19 mouse cellular contexts compared by ENCODE assay signal in genomic region chr11:118243627-118244261, GRCm38 (mm10). TPM values are rescaled to one million over a fixed set of nuclear protein-coding genes. Genes with fewer than 3 reads are reported as not detected.
A peak's percentile ranks its signal among the peaks of the same experiment; 100 is the strongest.
DNase-seq lines count a peak whose midpoint lies in the region; ATAC-seq and TF ChIP-seq lines count a peak whose summit lies in the region.
"Had no signal": no experiment of that assay in that cellular context is flagged by ENCODE, and none has a peak within 500 bp of the region (broad histone marks: within the 10 kb centered on the region; RNA-seq: fewer than 3 reads in every experiment).

No protein-coding gene starts in this region.

- no peak for TF ChIP-seq CTCF in stomach, postnatal 0 days (IDR thresholded peaks at IDR 0.05; ENCODE audit: low read depth)
- no peak for TF ChIP-seq CTCF in layer of hippocampus, adult 2 months (conservative IDR thresholded peaks at IDR 0.05)

- H3K4me1 ChIP-seq in midbrain, embryonic 11.5 days (ENCODE audit: control insufficient read depth, insufficient read depth, low read length) = peaks cover 21% of the 10 kb centered on the region
- peaks cover 53% of the 10 kb centered on the region for H3K4me1 ChIP-seq in midbrain, embryonic 10.5 days
- H3K4me1 ChIP-seq in brown adipose tissue, adult 24 weeks (ENCODE audit: control insufficient read depth, insufficient read depth, insufficient read length, low read length) = peaks cover 53% of the 10 kb centered on the region
- peaks cover 7% of the 10 kb centered on the region for H3K4me1 ChIP-seq in stomach, postnatal 0 days (replicated peaks; ENCODE audit: control insufficient read depth, insufficient read depth)

- no peak for TF ChIP-seq EP300 in stomach, postnatal 0 days (optimal IDR thresholded peaks at IDR 0.05)

- H3K4me3 ChIP-seq in midbrain, embryonic 11.5 days (ENCODE audit: low read depth, low read length) = no peak overlapping the region
- no peak overlapping the region for H3K4me3 ChIP-seq in midbrain, embryonic 10.5 days
- no peak overlapping the region for H3K4me3 ChIP-seq in brown adipose tissue, adult 24 weeks (ENCODE audit: insufficient read depth, low read depth, low read length)
- no peak overlapping the region for H3K4me3 ChIP-seq in stomach, postnatal 0 days (ENCODE audit: low read depth, low read length)
- no peak overlapping the region for H3K4me3 ChIP-seq in layer of hippocampus, adult 2 months
- H3K4me3 ChIP-seq: forebrain, embryonic 13.5 days; neural tube, embryonic 13.5 days had no signal

- no peak overlapping the region for H3K27ac ChIP-seq in midbrain, embryonic 11.5 days (ENCODE audit: low read depth, low read length)
- H3K27ac ChIP-seq in midbrain, embryonic 10.5 days (replicated peaks) = no peak overlapping the region
- H3K27ac ChIP-seq in brown adipose tissue, adult 24 weeks (replicated peaks; ENCODE audit: low read depth, low read length) = peak overlapping the region; percentile 48
- no peak overlapping the region for H3K27ac ChIP-seq in stomach, postnatal 0 days (replicated peaks)
- no peak overlapping the region for H3K27ac ChIP-seq in layer of hippocampus, adult 2 months
- H3K27ac ChIP-seq: forebrain, embryonic 13.5 days; neural tube, embryonic 13.5 days had no signal

- no peak overlapping the region for H3K4me2 ChIP-seq in midbrain, embryonic 11.5 days
- H3K4me2 ChIP-seq in stomach, postnatal 0 days (replicated peaks; ENCODE audit: low read depth) = no peak overlapping the region
- H3K4me2 ChIP-seq: forebrain, embryonic 13.5 days; lung, embryonic 14.5 days; neural tube, embryonic 13.5 days had no signal

- no peaks in the 10 kb centered on the region for H3K27me3 ChIP-seq in midbrain, embryonic 11.5 days (ENCODE audit: control insufficient read depth, insufficient read depth, low read length)
- H3K27me3 ChIP-seq in midbrain, embryonic 10.5 days (ENCODE audit: low read depth, poor library complexity, severe bottlenecking) = peaks cover 8% of the 10 kb centered on the region
- no peaks in the 10 kb centered on the region for H3K27me3 ChIP-seq in stomach, postnatal 0 days (ENCODE audit: control insufficient read depth, insufficient read depth, low read length)
- H3K27me3 ChIP-seq: forebrain, embryonic 13.5 days; neural tube, embryonic 13.5 days had no signal

- no peaks in the 10 kb centered on the region for H3K9me3 ChIP-seq in midbrain, embryonic 11.5 days (ENCODE audit: control insufficient read depth, low read length)
- no peaks in the 10 kb centered on the region for H3K9me3 ChIP-seq in midbrain, embryonic 10.5 days (replicated peaks)
- H3K9me3 ChIP-seq in stomach, postnatal 0 days (ENCODE audit: control insufficient read depth, low read length) = no peaks in the 10 kb centered on the region
- H3K9me3 ChIP-seq: forebrain, embryonic 13.5 days; neural tube, embryonic 13.5 days had no signal

- DNase-seq in midbrain, embryonic 11.5 days (ENCODE audit: low spot score, missing footprints) = peak; percentile 6
- no peak for DNase-seq in midbrain, embryonic 10.5 days (ENCODE audit: low spot score)
- DNase-seq in CD4-positive helper T cell, adult 2 months (ENCODE audit: low read depth, low spot score) = peak; percentile 59
- peak; percentile 63 for DNase-seq in thymus, postnatal 0 days (ENCODE audit: low spot score)
- DNase-seq in stomach, postnatal 0 days (ENCODE audit: low spot score) = no peak
- no peak for DNase-seq in right cerebral cortex, postnatal 10 days (ENCODE audit: low spot score in 2 of 2)
- DNase-seq in layer of hippocampus, adult 2 months (ENCODE audit: low spot score in 2 of 2) = no peak
- DNase-seq: cerebellum, adult 9-11 months; gastrocnemius, postnatal 14 days; heart, adult 18-20 months; kidney, adult 18-20 months; kidney, postnatal 10 days; layer of hippocampus, postnatal 36 days; lung, embryonic 14.5 days; lung, postnatal 4 days had no signal

- H3K9ac ChIP-seq in midbrain, embryonic 11.5 days (ENCODE audit: low read length) = no peak overlapping the region
- no peak overlapping the region for H3K9ac ChIP-seq in stomach, postnatal 0 days (ENCODE audit: low read length)
- H3K9ac ChIP-seq: forebrain, embryonic 13.5 days; lung, embryonic 14.5 days; neural tube, embryonic 13.5 days had no signal

- no peak for ATAC-seq in midbrain, embryonic 11.5 days (ENCODE audit: low FRiP score)
- ATAC-seq in stomach, postnatal 0 days (ENCODE audit: low FRiP score, low TSS enrichment) = no peak
- ATAC-seq: forebrain, embryonic 13.5 days; hindbrain, embryonic 16.5 days had no signal

- no peaks in the 10 kb centered on the region for H3K36me3 ChIP-seq in midbrain, embryonic 11.5 days (ENCODE audit: control insufficient read depth, insufficient read depth, low read length)
- H3K36me3 ChIP-seq in midbrain, embryonic 10.5 days = no peaks in the 10 kb centered on the region
- no peaks in the 10 kb centered on the region for H3K36me3 ChIP-seq in stomach, postnatal 0 days (ENCODE audit: control insufficient read depth, insufficient read depth, low read length)
- H3K36me3 ChIP-seq: neural tube, embryonic 13.5 days had no signal

- WGBS in midbrain, embryonic 11.5 days = 92% methylated on average over 6 of the region's 6 CpGs
- WGBS in midbrain, embryonic 10.5 days = 90% methylated on average over 6 of the region's 6 CpGs
- 82% methylated on average over 6 of the region's 6 CpGs for WGBS in stomach, postnatal 0 days

RNA-seq across cellular contexts. Expression of gene Cyth1, which starts 4.6 kb away (rescaled TPM):
- 12.3 and 12.8 TPM in 2 replicates for polyA plus RNA-seq in midbrain, embryonic 11.5 days (2014; fragmentation: Nextera tagmentation; extraction: Ambion mirVana)
- polyA plus RNA-seq in midbrain, embryonic 10.5 days (2016; fragmentation: Nextera tagmentation; extraction: Ambion mirVana) = 11.3 and 14.9 TPM in 2 replicates
- 37.2 and 41.9 TPM in 2 replicates for polyA plus RNA-seq in brown adipose tissue, adult 24 weeks (2012; ENCODE audit: insufficient read depth, insufficient read length, missing spikeins)
- polyA plus RNA-seq in thymus, postnatal 0 days (2015; fragmentation: Nextera tagmentation; extraction: Ambion mirVana) = 44.7 and 46.1 TPM in 2 replicates
- polyA plus RNA-seq in stomach, postnatal 0 days (2015; fragmentation: Nextera tagmentation; extraction: Ambion mirVana) = 13.1 and 13.3 TPM in 2 replicates
- 100 to 1,000 TPM; 101 to 108 TPM for total RNA-seq in layer of hippocampus, adult 2 months (2021)

RNA-seq across cellular contexts. Expression of gene Usp36, which starts 46.3 kb away (rescaled TPM):
- 8.7 and 9.0 TPM in 2 replicates for polyA plus RNA-seq in midbrain, embryonic 11.5 days (2014; fragmentation: Nextera tagmentation; extraction: Ambion mirVana)
- polyA plus RNA-seq in midbrain, embryonic 10.5 days (2016; fragmentation: Nextera tagmentation; extraction: Ambion mirVana) = 20.4 and 23.6 TPM in 2 replicates
- 5.5 and 7.6 TPM in 2 replicates for polyA plus RNA-seq in brown adipose tissue, adult 24 weeks (2012; ENCODE audit: insufficient read depth, insufficient read length, missing spikeins)
- polyA plus RNA-seq in thymus, postnatal 0 days (2015; fragmentation: Nextera tagmentation; extraction: Ambion mirVana) = 13.0 and 15.2 TPM in 2 replicates
- 8.1 and 8.9 TPM in 2 replicates for polyA plus RNA-seq in stomach, postnatal 0 days (2015; fragmentation: Nextera tagmentation; extraction: Ambion mirVana)
- 10 to 100 TPM; 26.5 to 28.5 TPM for total RNA-seq in layer of hippocampus, adult 2 months (2021)

Comparison
In these comparisons a context has a peak if more than half of its experiments do, and no peak if none do; other contexts are left out.
1. DNase-seq: peak in midbrain, embryonic 11.5 days (single experiment), CD4-positive helper T cell, adult 2 months (single experiment) and thymus, postnatal 0 days (single experiment); none in midbrain, embryonic 10.5 days (single experiment), stomach, postnatal 0 days (single experiment), right cerebral cortex, postnatal 10 days (0 of 2) and layer of hippocampus, adult 2 months (0 of 2).